Mouse (Mus musculus): ENCODE data around the gene Ylpm1. TPM values are rescaled to one million over a fixed set of nuclear protein-coding genes. Genes with fewer than 3 reads are reported as not detected.

Gene Ylpm1
- 6.4 and 9.8 TPM in 2 replicates for polyA plus RNA-seq (2012; rRNA removed)
- 8.3 and 9.7 TPM in 2 replicates for polyA plus RNA-seq (2014; fragmentation: Nextera tagmentation; extraction: Ambion mirVana)

DNA sequence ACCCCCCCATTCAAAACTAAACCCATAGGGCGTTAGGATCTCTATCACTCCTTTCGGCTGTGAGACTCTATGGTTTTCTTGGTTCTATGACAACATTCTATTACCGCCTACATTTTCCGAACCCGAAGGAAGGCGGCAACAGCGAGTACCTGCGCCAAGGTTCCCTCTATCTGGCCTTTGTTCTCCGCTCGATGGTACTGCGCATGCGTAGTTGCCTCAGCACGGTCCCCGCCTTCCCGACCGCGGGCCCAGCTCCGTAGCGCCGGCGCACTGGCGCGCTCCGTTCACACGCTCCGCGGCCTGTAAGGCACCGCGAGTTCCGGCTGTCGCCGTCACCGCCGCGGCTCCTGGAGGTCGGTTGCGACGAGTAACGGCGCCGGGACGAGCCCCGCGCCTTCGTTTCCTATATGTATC, at the start of gene Ylpm1:
Gene Ylpm1 (plus strand): TSS at position 239 of the 414 bp plus-strand sequence.
- WGBS (ENCODE audit: insufficient replicate concordance): under 1% methylated on average over 45 of the region's 45 CpGs
- no peak; the same call in 1 of the 2 replicates for TF ChIP-seq EP300 (IDR thresholded peaks at IDR 0.05; ENCODE audit: low read depth)
- peak; percentile 69 for TF ChIP-seq CTCF (IDR thresholded peaks at IDR 0.05; ENCODE audit: low read depth)
- Histone ChIP-seq H3K36me3 (replicated peaks; ENCODE audit: control insufficient read depth, insufficient read depth, low read depth) (no peaks in the 10 kb centered on the region), H3K4me3 (ENCODE audit: insufficient read depth in 1 of 2, low read depth in 2 of 2, low read length in 2 of 2) (peak within 1 kb of the TSS; percentile 83 to 92), H3K4me1 (replicated peaks; ENCODE audit: control insufficient read depth in 2 of 2, insufficient read depth in 2 of 2, low read length in 1 of 2) (peaks cover 15 to 16% of the 10 kb centered on the region in 2 experiments), H3K9me3 (ENCODE audit: control insufficient read depth, low read length) (no peaks in the 10 kb centered on the region), H3K27ac (peak within 1 kb of the TSS; percentile 49), H3K9ac (replicated peaks) (peak within 1 kb of the TSS; percentile 85), H3K4me2 (ENCODE audit: low read depth) (peak within 1 kb of the TSS; percentile 80), H3K27me3 (ENCODE audit: control insufficient read depth, insufficient read depth, low read length) (no peaks in the 10 kb centered on the region)
- DNase-seq (ENCODE audit: low read depth in 3 of 3, low spot score in 3 of 3): peak; percentile 91 to 94 (median 92)
- peak; percentile 97 for ATAC-seq (ENCODE audit: insufficient read depth)

GRCm38 (mm10) chr12:84947894-84948583, 48.1 kb upstream of the Ylpm1 start:
- H3K27ac ChIP-seq: no peak overlapping the region
- TF ChIP-seq CTCF (IDR thresholded peaks at IDR 0.05; ENCODE audit: low read depth) (no peak), EP300 (IDR thresholded peaks at IDR 0.05; ENCODE audit: low read depth) (no peak)
- H3K4me3 ChIP-seq (ENCODE audit: insufficient read depth in 1 of 2, low read depth in 2 of 2, low read length in 2 of 2): no peak overlapping the region
- ATAC-seq (ENCODE audit: insufficient read depth) (no peak), DNase-seq (ENCODE audit: low read depth in 3 of 3, low spot score in 3 of 3) (no peak)
- H3K9me3 ChIP-seq (ENCODE audit: control insufficient read depth, low read length): no peaks in the 10 kb centered on the region
- H3K4me2 ChIP-seq (ENCODE audit: low read depth): no peak overlapping the region
- peaks cover 43% of the 10 kb centered on the region for H3K36me3 ChIP-seq (replicated peaks; ENCODE audit: control insufficient read depth, insufficient read depth, low read depth)
- no peak overlapping the region for H3K9ac ChIP-seq (replicated peaks)
- H3K4me1 ChIP-seq (replicated peaks; ENCODE audit: control insufficient read depth in 2 of 2, insufficient read depth in 2 of 2, low read length in 1 of 2): peaks cover 3 to 21% of the 10 kb centered on the region in 2 experiments; a peak in 2 of 4 replicates
- WGBS (ENCODE audit: insufficient replicate concordance): 58% methylated on average over 2 of the region's 2 CpGs
- no peaks in the 10 kb centered on the region for H3K27me3 ChIP-seq (ENCODE audit: control insufficient read depth, insufficient read depth, low read length)

DNA sequence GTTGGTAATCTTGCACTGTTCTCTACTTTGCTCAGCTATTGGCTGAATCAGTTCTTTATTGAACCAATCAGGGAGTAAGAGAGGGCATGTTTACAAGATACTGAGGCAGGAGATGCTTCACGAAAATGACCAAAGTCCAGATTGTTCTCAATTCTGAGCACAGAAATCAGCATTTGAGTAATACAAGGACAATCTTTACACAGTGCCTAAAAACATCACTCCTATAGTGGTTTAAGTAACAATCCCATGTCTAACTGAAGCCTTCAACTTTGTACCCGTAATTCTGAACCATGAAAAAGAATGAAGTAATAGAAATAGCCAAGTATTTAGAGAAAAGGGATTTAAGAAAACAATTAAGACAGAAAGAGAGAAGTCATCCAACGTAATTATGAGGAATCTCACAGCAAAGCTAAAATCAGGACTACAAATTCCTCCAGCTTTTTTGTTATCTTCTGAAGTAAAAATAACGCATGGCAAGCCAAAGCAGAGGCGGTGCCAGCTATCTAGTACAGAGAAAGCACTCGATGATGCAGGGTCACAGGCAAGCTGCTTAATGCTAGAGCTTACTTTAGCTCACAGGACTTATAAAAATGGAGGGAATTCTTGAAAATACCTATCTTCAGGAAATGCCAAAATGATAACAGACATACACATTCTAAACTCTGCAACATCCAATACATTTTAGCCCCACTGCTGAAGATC, 47.4 kb upstream of the Ylpm1 start:
- H3K4me3 ChIP-seq (ENCODE audit: insufficient read depth in 1 of 2, low read depth in 2 of 2, low read length in 2 of 2): no peak overlapping the region
- WGBS (ENCODE audit: insufficient replicate concordance): 75% methylated on average over 6 of the region's 6 CpGs
- ATAC-seq (ENCODE audit: insufficient read depth): no peak
- H3K4me2 ChIP-seq (ENCODE audit: low read depth): no peak overlapping the region
- no peak for DNase-seq (ENCODE audit: low read depth in 3 of 3, low spot score in 3 of 3)
- no peak overlapping the region for H3K27ac ChIP-seq
- no peak for TF ChIP-seq EP300 (IDR thresholded peaks at IDR 0.05; ENCODE audit: low read depth)
- TF ChIP-seq CTCF (IDR thresholded peaks at IDR 0.05; ENCODE audit: low read depth): no peak
- H3K36me3 ChIP-seq (replicated peaks; ENCODE audit: control insufficient read depth, insufficient read depth, low read depth): peaks cover 38% of the 10 kb centered on the region
- H3K9me3 ChIP-seq (ENCODE audit: control insufficient read depth, low read length): no peaks in the 10 kb centered on the region
- H3K4me1 ChIP-seq (replicated peaks; ENCODE audit: control insufficient read depth in 2 of 2, insufficient read depth in 2 of 2, low read length in 1 of 2): peaks cover 3 to 16% of the 10 kb centered on the region in 2 experiments; a peak in 2 of 4 replicates
- no peak overlapping the region for H3K9ac ChIP-seq (replicated peaks)
- no peaks in the 10 kb centered on the region for H3K27me3 ChIP-seq (ENCODE audit: control insufficient read depth, insufficient read depth, low read length)

DNA sequence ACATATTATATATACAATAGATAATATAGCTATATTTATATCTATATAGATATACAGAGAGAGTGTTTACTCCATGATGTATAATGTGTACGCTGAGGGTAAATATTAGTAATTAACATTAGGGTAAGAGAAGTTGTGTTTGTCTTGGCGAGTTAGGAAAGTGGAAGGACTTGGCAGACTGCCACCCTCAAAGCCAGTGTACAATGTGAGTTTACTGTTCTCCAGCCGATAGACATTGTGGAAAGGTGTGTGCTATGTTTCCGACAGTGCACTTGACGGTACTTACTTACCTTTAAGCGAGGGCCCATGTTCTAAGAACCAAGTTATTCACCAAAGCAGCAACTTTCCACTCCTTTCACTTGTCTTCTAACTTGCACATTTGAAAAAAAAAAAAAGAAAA, 45.4 kb upstream of the Ylpm1 start:
- H3K27me3 ChIP-seq (ENCODE audit: control insufficient read depth, insufficient read depth, low read length): no peaks in the 10 kb centered on the region
- no peaks in the 10 kb centered on the region; a peak in 1 of 4 replicates for H3K4me1 ChIP-seq (replicated peaks; ENCODE audit: control insufficient read depth in 2 of 2, insufficient read depth in 2 of 2, low read length in 1 of 2)
- no peak overlapping the region for H3K27ac ChIP-seq
- H3K9ac ChIP-seq (replicated peaks): no peak overlapping the region
- peaks cover 38% of the 10 kb centered on the region for H3K36me3 ChIP-seq (replicated peaks; ENCODE audit: control insufficient read depth, insufficient read depth, low read depth)
- TF ChIP-seq EP300 (IDR thresholded peaks at IDR 0.05; ENCODE audit: low read depth) (no peak), CTCF (IDR thresholded peaks at IDR 0.05; ENCODE audit: low read depth) (no peak)
- DNase-seq (ENCODE audit: low read depth in 3 of 3, low spot score in 3 of 3) (no peak), ATAC-seq (ENCODE audit: insufficient read depth) (no peak)
- H3K9me3 ChIP-seq (ENCODE audit: control insufficient read depth, low read length): no peaks in the 10 kb centered on the region
- WGBS (ENCODE audit: insufficient replicate concordance): 84% methylated on average over 6 of the region's 6 CpGs
- H3K4me2 ChIP-seq (ENCODE audit: low read depth): no peak overlapping the region
- H3K4me3 ChIP-seq (ENCODE audit: insufficient read depth in 1 of 2, low read depth in 2 of 2, low read length in 2 of 2): no peak overlapping the region

DNA sequence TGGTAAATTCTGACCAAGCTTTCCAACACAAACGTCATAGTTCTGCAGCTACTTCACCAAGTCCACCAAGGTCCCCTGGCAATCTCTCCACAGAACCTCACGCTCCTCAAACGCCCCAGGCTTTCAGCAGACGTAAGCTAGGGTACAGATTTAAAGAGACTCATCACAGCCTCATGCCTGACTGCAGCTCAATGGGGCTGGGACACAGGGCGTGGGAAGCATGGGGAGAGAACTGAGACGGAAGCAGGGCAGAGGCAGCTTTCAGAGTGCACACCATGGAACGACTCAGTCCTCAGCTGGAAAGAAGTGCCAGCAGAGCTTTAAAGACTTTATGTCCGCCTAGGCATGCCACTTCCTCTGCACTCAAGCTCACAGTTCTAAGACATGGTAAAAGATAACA, 44.6 kb upstream of the Ylpm1 start:
- Histone ChIP-seq H3K9me3 (ENCODE audit: control insufficient read depth, low read length) (no peaks in the 10 kb centered on the region), H3K9ac (replicated peaks) (no peak overlapping the region), H3K27ac (no peak overlapping the region), H3K36me3 (replicated peaks; ENCODE audit: control insufficient read depth, insufficient read depth, low read depth) (peaks cover 39% of the 10 kb centered on the region), H3K4me2 (ENCODE audit: low read depth) (no peak overlapping the region), H3K4me3 (ENCODE audit: insufficient read depth in 1 of 2, low read depth in 2 of 2, low read length in 2 of 2) (no peak overlapping the region), H3K4me1 (replicated peaks; ENCODE audit: control insufficient read depth in 2 of 2, insufficient read depth in 2 of 2, low read length in 1 of 2) (no peaks in the 10 kb centered on the region), H3K27me3 (ENCODE audit: control insufficient read depth, insufficient read depth, low read length) (no peaks in the 10 kb centered on the region)
- TF ChIP-seq EP300 (IDR thresholded peaks at IDR 0.05; ENCODE audit: low read depth) (no peak), CTCF (IDR thresholded peaks at IDR 0.05; ENCODE audit: low read depth) (no peak)
- ATAC-seq (ENCODE audit: insufficient read depth): no peak
- DNase-seq (ENCODE audit: low read depth in 3 of 3, low spot score in 3 of 3): no peak
- WGBS (ENCODE audit: insufficient replicate concordance): 70% methylated on average over 8 of the region's 8 CpGs

Data from liver, embryonic 14.5 days (tissue).